Mouse (Mus musculus): ENCODE measurements at regions not wholly inside any gene's neighbourhood (a gene's known extent, or its start where the extent isn't known, plus 50 kb on each side); places are given as distances from the start of the nearest gene placed in this dataset.
"Not testable (repeated sequence)": the region's sequence is repeated elsewhere in the genome, so short reads cannot be mapped to it uniquely, and the experiment has no call there.

DNA sequence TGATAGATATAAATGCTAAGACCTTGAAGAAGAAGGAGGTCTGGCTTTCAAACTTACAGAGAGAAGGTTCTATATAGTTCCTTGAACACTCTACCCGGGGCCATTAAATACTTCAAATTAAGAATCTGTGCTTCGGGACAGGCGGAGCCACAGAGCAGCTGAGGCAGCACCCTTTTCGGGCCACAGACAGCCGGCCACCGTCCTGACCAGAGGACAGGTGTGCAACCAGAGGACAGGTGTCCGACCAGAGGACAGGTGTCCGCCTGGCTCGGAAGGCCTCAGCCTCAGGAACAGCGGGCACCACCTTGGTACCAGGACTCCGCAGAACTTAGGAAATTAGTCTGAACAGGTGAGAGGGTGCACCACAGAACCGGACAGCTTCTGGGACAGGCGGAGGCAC lies 60.8 kb upstream of the Olfr1507 start:
- H3K4me2 ChIP-seq; H3K4me1 ChIP-seq; H3K9ac ChIP-seq; H3K27me3 ChIP-seq; ATAC-seq (ENCODE audit: borderline replicate concordance, extremely low read depth, low FRiP score, low TSS enrichment); H3K36me3 ChIP-seq; H3K9me3 ChIP-seq; H3K4me3 ChIP-seq; H3K27ac ChIP-seq: not testable (repeated sequence)
- 90% methylated on average over 13 of the region's 13 CpGs for WGBS

DNA sequence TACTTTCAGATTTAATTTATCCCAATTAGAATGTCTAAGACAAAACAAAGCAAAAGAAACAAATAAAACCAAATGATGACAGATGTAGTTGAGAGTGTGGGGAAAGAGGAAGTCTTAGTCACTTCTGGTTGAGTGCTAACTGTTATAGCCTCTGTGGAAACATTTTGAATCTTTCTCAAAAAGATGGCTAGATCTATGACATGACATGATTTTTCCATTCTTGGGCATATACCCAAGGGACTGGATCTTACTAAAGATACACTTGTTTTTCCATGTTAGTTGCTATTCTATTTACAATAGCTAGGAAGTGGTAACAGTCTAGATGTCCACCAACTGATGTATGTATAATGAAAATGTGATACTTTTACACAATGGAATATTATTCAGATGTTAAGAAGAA lies 57.9 kb upstream of the Olfr1507 start:
- no peaks in the 10 kb centered on the region for H3K9me3 ChIP-seq
- H3K27me3 ChIP-seq: no peaks in the 10 kb centered on the region
- H3K4me3 ChIP-seq: no peak overlapping the region
- no peaks in the 10 kb centered on the region for H3K4me1 ChIP-seq
- no peak overlapping the region for H3K9ac ChIP-seq
- ATAC-seq (ENCODE audit: borderline replicate concordance, extremely low read depth, low FRiP score, low TSS enrichment): no peak
- H3K4me2 ChIP-seq: no peak overlapping the region
- H3K27ac ChIP-seq: no peak overlapping the region
- no peaks in the 10 kb centered on the region for H3K36me3 ChIP-seq

DNA sequence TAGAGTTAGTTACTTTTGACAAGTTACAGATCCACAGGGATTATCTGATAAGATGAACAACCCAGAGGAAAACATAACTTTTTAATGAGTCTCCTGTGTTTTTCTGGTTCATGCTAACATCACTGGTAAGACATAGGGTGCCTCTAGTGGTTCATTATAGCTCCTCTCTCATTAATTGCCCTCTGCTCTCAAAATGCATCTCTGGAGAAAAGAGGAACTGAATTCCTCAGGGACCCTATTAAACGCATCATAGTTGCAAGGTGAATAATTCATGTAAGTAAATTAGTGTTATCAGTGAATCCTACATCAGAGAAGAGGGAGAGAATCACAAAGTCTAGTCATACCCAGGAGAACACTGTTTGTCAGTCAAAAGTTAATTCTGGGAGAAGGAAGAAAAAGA lies 52.4 kb upstream of the Olfr1507 start:
- ATAC-seq (ENCODE audit: borderline replicate concordance, extremely low read depth, low FRiP score, low TSS enrichment): no peak
- H3K9ac ChIP-seq: no peak overlapping the region

More for the DNA sequence above, 52.4 kb upstream of the Olfr1507 start:
- H3K36me3 ChIP-seq: no peaks in the 10 kb centered on the region
- H3K4me2 ChIP-seq: no peak overlapping the region
- no peaks in the 10 kb centered on the region for H3K27me3 ChIP-seq
- no peaks in the 10 kb centered on the region for H3K4me1 ChIP-seq
- H3K27ac ChIP-seq: no peak overlapping the region
- no peak overlapping the region for H3K4me3 ChIP-seq
- no peaks in the 10 kb centered on the region for H3K9me3 ChIP-seq
- WGBS: 71% methylated on average over 1 of the region's 1 CpGs

Measured in lung, embryonic 15.5 days (tissue).